ENCODE assay signal across 18 mouse cellular contexts in the genomic region with DNA sequence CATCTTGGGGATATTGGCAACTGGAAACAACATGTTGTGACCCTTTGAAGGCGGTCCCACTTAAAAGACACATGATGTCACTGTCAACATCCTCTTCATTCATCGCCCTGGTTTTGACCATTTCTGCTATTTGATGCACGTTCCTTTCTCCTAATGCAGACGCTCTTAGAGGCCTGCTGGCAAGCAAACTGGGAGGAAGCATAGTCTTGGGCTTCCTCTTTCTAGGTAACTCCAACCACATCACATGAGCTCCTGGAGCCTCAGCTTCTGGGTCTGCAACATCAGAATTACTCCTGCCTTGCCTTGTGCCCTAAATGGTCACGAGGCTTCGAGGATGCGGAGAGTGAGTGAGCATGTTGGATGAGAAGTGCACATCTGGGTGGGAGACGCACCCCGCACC. TPM values are rescaled to one million over a fixed set of nuclear protein-coding genes. Genes with fewer than 3 reads are reported as not detected.
DNase-seq lines count a peak whose midpoint lies in the region; ATAC-seq and TF ChIP-seq lines count a peak whose summit lies in the region.
"Had no signal": no experiment of that assay in that cellular context is flagged by ENCODE, and none has a peak within 500 bp of the region (broad histone marks: within the 10 kb centered on the region; RNA-seq: fewer than 3 reads in every experiment).

No protein-coding gene starts in this region.

- H3K36me3 ChIP-seq in heart, embryonic 15.5 days: 0 out of 2 replicates have a peak, but pooled peaks cover 3% of the 10 kb centered on the region
- peaks cover 4% of the 10 kb centered on the region; the same call in 1 of the 2 replicates for H3K36me3 ChIP-seq in kidney, embryonic 14.5 days (ENCODE audit: control insufficient read depth, insufficient read depth, low read length)
- H3K36me3 ChIP-seq: embryonic facial prominence, embryonic 13.5 days; forebrain, embryonic 15.5 days; hindbrain, embryonic 10.5 days had no signal

- no peak for ATAC-seq in heart, embryonic 15.5 days (replicated peaks; ENCODE audit: insufficient number of reproducible peaks, insufficient read depth, low FRiP score, low read depth)
- ATAC-seq in granulocyte monocyte progenitor cell, adult 5-6 weeks (replicated peaks; ENCODE audit: poor library complexity, severe bottlenecking): peak; percentile 83
- peak; percentile 81 for ATAC-seq in monocyte, adult 5-6 weeks (replicated peaks; ENCODE audit: insufficient number of reproducible peaks, low FRiP score, low TSS enrichment, poor library complexity, severe bottlenecking)
- ATAC-seq in kidney, embryonic 14.5 days (ENCODE audit: low FRiP score, low TSS enrichment): no peak
- ATAC-seq: forebrain, embryonic 15.5 days; hindbrain, postnatal 0 days had no signal

- H3K4me1 ChIP-seq in heart, embryonic 15.5 days (replicated peaks): peaks cover 81% of the 10 kb centered on the region
- peaks cover 6% of the 10 kb centered on the region for H3K4me1 ChIP-seq in bone marrow, adult 2 months (ENCODE audit: control insufficient read depth, insufficient read depth, low read length)
- no peaks in the 10 kb centered on the region; the same call in 1 of the 2 replicates for H3K4me1 ChIP-seq in kidney, embryonic 14.5 days (ENCODE audit: control insufficient read depth, insufficient read depth, low read length)
- H3K4me1 ChIP-seq: forebrain, embryonic 15.5 days had no signal

- H3K9me3 ChIP-seq in heart, embryonic 15.5 days (replicated peaks): no peaks in the 10 kb centered on the region
- no peaks in the 10 kb centered on the region for H3K9me3 ChIP-seq in kidney, embryonic 14.5 days (ENCODE audit: control insufficient read depth, low read length)
- H3K9me3 ChIP-seq: embryonic facial prominence, embryonic 13.5 days; forebrain, embryonic 15.5 days; hindbrain, embryonic 10.5 days had no signal

- peak overlapping the region; percentile 74; the same call in 1 of the 2 replicates for H3K27ac ChIP-seq in heart, embryonic 15.5 days
- H3K27ac ChIP-seq in bone marrow, adult 2 months (ENCODE audit: control insufficient read depth, insufficient read depth, low read depth, low read length, poor library complexity): peak overlapping the region; percentile 16
- H3K27ac ChIP-seq in kidney, embryonic 14.5 days (ENCODE audit: low read depth, low read length): no peak overlapping the region
- H3K27ac ChIP-seq: embryonic facial prominence, embryonic 13.5 days; forebrain, embryonic 15.5 days; hindbrain, embryonic 10.5 days; hindbrain, postnatal 0 days; kidney, postnatal 0 days; layer of hippocampus, adult 2 months had no signal

- no peak for DNase-seq in heart, postnatal 14 days
- no peak for DNase-seq in urinary bladder, postnatal 25 days (ENCODE audit: low spot score)
- DNase-seq: cerebellum, adult 9-11 months; kidney, adult 11 months; layer of hippocampus, postnatal 36 days; lung, adult 2 months; midbrain, embryonic 14.5 days had no signal

- no peak for TF ChIP-seq CTCF in bone marrow, adult 2 months (IDR thresholded peaks at IDR 0.05; ENCODE audit: control insufficient read depth, insufficient read depth, low read length)

- H3K4me2 ChIP-seq in heart, embryonic 15.5 days: no peak overlapping the region
- no peak overlapping the region for H3K4me2 ChIP-seq in kidney, embryonic 14.5 days (replicated peaks; ENCODE audit: low read depth, low read length)
- H3K4me2 ChIP-seq: embryonic facial prominence, embryonic 13.5 days; forebrain, embryonic 15.5 days had no signal

- H3K4me3 ChIP-seq in heart, embryonic 15.5 days: no peak overlapping the region
- H3K4me3 ChIP-seq in bone marrow, adult 2 months (replicated peaks; ENCODE audit: control insufficient read depth, low read depth, low read length): no peak overlapping the region
- H3K4me3 ChIP-seq in kidney, embryonic 14.5 days (ENCODE audit: low read length): no peak overlapping the region
- H3K4me3 ChIP-seq: embryonic facial prominence, embryonic 13.5 days; forebrain, embryonic 15.5 days; hindbrain, embryonic 10.5 days; layer of hippocampus, adult 2 months had no signal

- H3K9ac ChIP-seq in heart, embryonic 15.5 days: no peak overlapping the region
- no peak overlapping the region for H3K9ac ChIP-seq in kidney, embryonic 14.5 days (ENCODE audit: low read depth, low read length)
- H3K9ac ChIP-seq: embryonic facial prominence, embryonic 13.5 days; forebrain, embryonic 15.5 days had no signal

- H3K27me3 ChIP-seq in heart, embryonic 15.5 days: no peaks in the 10 kb centered on the region
- H3K27me3 ChIP-seq in kidney, embryonic 14.5 days (ENCODE audit: control insufficient read depth, insufficient read depth, low read length): no peaks in the 10 kb centered on the region
- H3K27me3 ChIP-seq: embryonic facial prominence, embryonic 13.5 days; forebrain, embryonic 15.5 days had no signal

- 76% methylated on average over 9 of the region's 9 CpGs for WGBS in heart, embryonic 15.5 days
- 22% methylated on average over 9 of the region's 9 CpGs for WGBS in bone marrow, adult 2 months
- 91% methylated on average over 9 of the region's 9 CpGs for WGBS in kidney, embryonic 14.5 days

- intact Hi-C loops in heart, postnatal 14 days (cut with DNase I): no loop called here

- TF ChIP-seq POLR2A in bone marrow, adult 2 months (IDR thresholded peaks at IDR 0.05; ENCODE audit: borderline replicate concordance, control insufficient read depth, low read depth, low read length): no peak

RNA-seq across cellular contexts. Expression of a gene that starts 34.4 kb away (rescaled TPM):
- polyA plus RNA-seq in heart, embryonic 15.5 days (2015; fragmentation: Nextera tagmentation; extraction: Ambion mirVana): 90.4 and 98.4 TPM in 2 replicates
- total RNA-seq in heart, postnatal 14 days (2021): 100 to 1,000 TPM; 103 to 109 TPM
- 51.6 and 119 TPM in 2 replicates for polyA plus RNA-seq in bone marrow, adult 2 months (2011; ENCODE audit: insufficient read depth, insufficient read length, low replicate concordance, missing spikeins)
- 68.0 and 79.0 TPM in 2 replicates for total RNA-seq in granulocyte monocyte progenitor cell, adult 5-6 weeks (2014; fragmentation: Nextera tagmentation)
- total RNA-seq in granulocyte monocyte progenitor cell, adult 5-6 weeks (2017): 99.9 and 116 TPM in 2 replicates
- 85.7 to 143 TPM (median 87.9 TPM) in 3 replicates for total RNA-seq in monocyte, adult 5-6 weeks (2017)
- polyA plus RNA-seq in kidney, embryonic 14.5 days (2014; fragmentation: Nextera tagmentation; extraction: Ambion mirVana): 29.4 and 44.4 TPM in 2 replicates

RNA-seq across cellular contexts. Expression of a gene that starts 40.8 kb away (rescaled TPM):
- 89.9 and 105 TPM in 2 replicates for polyA plus RNA-seq in heart, embryonic 15.5 days (2015; fragmentation: Nextera tagmentation; extraction: Ambion mirVana)
- 10 to 100 TPM; 33.3 to 34.1 TPM for total RNA-seq in heart, postnatal 14 days (2021)
- polyA plus RNA-seq in bone marrow, adult 2 months (2011; ENCODE audit: insufficient read depth, insufficient read length, low replicate concordance, missing spikeins): 5.8 and 20.7 TPM in 2 replicates
- 0.98 and 20.5 TPM in 2 replicates for total RNA-seq in granulocyte monocyte progenitor cell, adult 5-6 weeks (2014; fragmentation: Nextera tagmentation)
- 0.41 and 0.73 TPM in 2 replicates for total RNA-seq in granulocyte monocyte progenitor cell, adult 5-6 weeks (2017)
- not detected in 3 replicates for total RNA-seq in monocyte, adult 5-6 weeks (2017)
- polyA plus RNA-seq in kidney, embryonic 14.5 days (2014; fragmentation: Nextera tagmentation; extraction: Ambion mirVana): 196 and 253 TPM in 2 replicates

Comparison
In these comparisons a context has a peak if more than half of its experiments do, and no peak if none do; other contexts are left out.
1. ATAC-seq: peak in granulocyte monocyte progenitor cell, adult 5-6 weeks (single experiment) and monocyte, adult 5-6 weeks (single experiment); none in heart, embryonic 15.5 days (single experiment) and kidney, embryonic 14.5 days (single experiment).